Mouse (Mus musculus) hindbrain, embryonic 14.5 days (tissue): ENCODE data around the gene Gins1. TPM values are rescaled to one million over a fixed set of nuclear protein-coding genes. Genes with fewer than 3 reads are reported as not detected.
A peak's percentile ranks its signal among the peaks of the same experiment; 100 is the strongest.

Experiments
- ATAC-seq: fragments of 200-750 bp; cut with Nextera tagmentation; 2 replicates; pipeline ENCODE4 v1.8.0; 2017; ENCODE audit warnings: moderate number of reproducible peaks, mild to moderate bottlenecking, moderate TSS enrichment, moderate library complexity; ENCODE audit not compliant: low FRiP score
- DNase-seq: peaks from one replicate; pipeline ENCODE4 v3.0.0-alpha.2; 2015; ENCODE audit warnings: low spot score
- H3K27ac ChIP-seq: fragments of 300-500 bp; sonication (generic); 2 replicates; pipeline ENCODE4 v1.5.1; 2014; ENCODE audit warnings: mild to moderate bottlenecking, moderate library complexity
- H3K27me3 ChIP-seq: fragments of 300-500 bp; sonication (generic); 2 replicates; pipeline ENCODE4 v1.6.1; 2014; ENCODE audit warnings: mild to moderate bottlenecking, low read length, mixed read lengths; ENCODE audit not compliant: control insufficient read depth, insufficient read depth
- H3K36me3 ChIP-seq: fragments of 300-500 bp; sonication (generic); replicated peaks from 2 replicates; pipeline ENCODE4 v1.6.1; 2014; ENCODE audit not compliant: control insufficient read depth, insufficient read depth
- H3K4me1 ChIP-seq: fragments of 300-500 bp; sonication (generic); replicated peaks from 2 replicates; pipeline ENCODE4 v1.6.1; 2014; ENCODE audit warnings: antibody characterized with exemption, low read length, mixed read lengths; ENCODE audit not compliant: control insufficient read depth, insufficient read depth
- H3K4me2 ChIP-seq: fragments of 300-500 bp; sonication (generic); replicated peaks from 2 replicates; pipeline ENCODE4 v1.6.1; 2014; ENCODE audit warnings: mild to moderate bottlenecking, moderate library complexity
- H3K4me3 ChIP-seq: fragments of 300-500 bp; sonication (generic); replicated peaks from 2 replicates; pipeline ENCODE4 v1.5.1; 2014; ENCODE audit warnings: mild to moderate bottlenecking, low read length
- H3K9ac ChIP-seq: fragments of 300-500 bp; sonication (generic); 2 replicates; pipeline ENCODE4 v1.6.1; 2014
- H3K9me3 ChIP-seq: fragments of 300-500 bp; sonication (generic); 2 replicates; pipeline ENCODE4 v1.6.1; 2016; ENCODE audit warnings: low read length; ENCODE audit not compliant: control insufficient read depth
- WGBS: fragments of 180-500 bp; shearing (Covaris S2); extraction: QIAGEN DNeasy Blood & Tissue Kit; methylation state at CpG from one replicate; pipeline ENCODE4 v1.1.7; 2014; 5-methylcytosine and 5-hydroxymethylcytosine counted together
- polyA plus RNA-seq: library from polyadenylated mRNA; unstranded; fragments of >200 nt; fragmentation: Nextera tagmentation; extraction: Ambion mirVana; gene quantifications from 2 replicates; pipeline ENCODE4 v1.2.1, GENCODE M21; 2014

The Gins1 gene
- polyA plus RNA-seq, result 16.0 and 17.5 TPM in 2 replicates

- Histone ChIP-seq H3K9me3 (no peaks in the 10 kb centered on the region), H3K27me3 (no peaks in the 10 kb centered on the region), H3K27ac (peak within 1 kb of the TSS; percentile 94), H3K4me1 (peaks cover 21% of the 10 kb centered on the region), H3K4me2 (peak within 1 kb of the TSS; percentile 65), H3K4me3 (peak within 1 kb of the TSS; percentile 95), H3K9ac (peak within 1 kb of the TSS; percentile 93), H3K36me3 (no peaks in the 10 kb centered on the region)
- no peak for ATAC-seq
- no peak for DNase-seq
- WGBS, result 43% methylated on average over 9 of the region's 9 CpGs
Observed at GRCm38 (mm10) chr2:150904936-150905450, at the start of gene Gins1. Gins1 (plus strand) TSS chr2:150905400.

- 91% methylated on average over 9 of the region's 9 CpGs for WGBS
Observed at GRCm38 (mm10) chr2:150858724-150859487, 46.3 kb upstream of the Gins1 start.

GRCm38 (mm10) chr2:150859709-150860470, 45.3 kb upstream of the Gins1 start:
- Histone ChIP-seq H3K27me3 (no peaks in the 10 kb centered on the region), H3K27ac (no peak overlapping the region), H3K4me3 (no peak overlapping the region), H3K9me3 (no peaks in the 10 kb centered on the region), H3K4me1 (no peaks in the 10 kb centered on the region), H3K36me3 (no peaks in the 10 kb centered on the region), H3K4me2 (no peak overlapping the region), H3K9ac (no peak overlapping the region)
- WGBS, result 84% methylated on average over 11 of the region's 11 CpGs
- DNase-seq (no peak), ATAC-seq (no peak)

More at GRCm38 (mm10) chr2:150858724-150859487, 46.3 kb upstream of the Gins1 start:
- Histone ChIP-seq H3K4me1 (no peaks in the 10 kb centered on the region), H3K9ac (no peak overlapping the region), H3K4me2 (no peak overlapping the region), H3K27me3 (no peaks in the 10 kb centered on the region), H3K36me3 (no peaks in the 10 kb centered on the region), H3K9me3 (no peaks in the 10 kb centered on the region), H3K4me3 (no peak overlapping the region), H3K27ac (no peak overlapping the region)
- no peak for DNase-seq
- no peak for ATAC-seq

- Histone ChIP-seq H3K36me3 (no peaks in the 10 kb centered on the region), H3K27me3 (no peaks in the 10 kb centered on the region), H3K4me2 (no peak overlapping the region), H3K4me1 (no peaks in the 10 kb centered on the region), H3K9ac (no peak overlapping the region), H3K9me3 (peaks cover 3% of the 10 kb centered on the region; the same call in 1 of the 2 replicates), H3K27ac (no peak overlapping the region), H3K4me3 (no peak overlapping the region)
- no peak for ATAC-seq
- WGBS, result 94% methylated on average over 2 of the region's 2 CpGs
- DNase-seq, result no peak
Observed at GRCm38 (mm10) chr2:150861128-150861527, 44.1 kb upstream of the Gins1 start.

GRCm38 (mm10) chr2:150867021-150867420, 38.2 kb upstream of the Gins1 start:
- H3K9ac ChIP-seq, result no peak overlapping the region
- peaks cover 3% of the 10 kb centered on the region; the same call in 1 of the 2 replicates for H3K9me3 ChIP-seq
- H3K27me3 ChIP-seq, result no peaks in the 10 kb centered on the region
- H3K4me3 ChIP-seq, result no peak overlapping the region
- no peaks in the 10 kb centered on the region for H3K4me1 ChIP-seq
- H3K27ac ChIP-seq, result no peak overlapping the region
- H3K36me3 ChIP-seq, result no peaks in the 10 kb centered on the region
- no peak for ATAC-seq
- no peak for DNase-seq
- WGBS, result 96% methylated on average over 2 of the region's 2 CpGs
- no peak overlapping the region for H3K4me2 ChIP-seq

- Histone ChIP-seq H3K9me3 (peaks cover 3% of the 10 kb centered on the region; the same call in 1 of the 2 replicates), H3K27ac (no peak overlapping the region), H3K4me1 (no peaks in the 10 kb centered on the region), H3K36me3 (no peaks in the 10 kb centered on the region), H3K9ac (no peak overlapping the region), H3K4me2 (no peak overlapping the region), H3K4me3 (no peak overlapping the region), H3K27me3 (no peaks in the 10 kb centered on the region)
- no peak for DNase-seq
- ATAC-seq, result no peak
- 82% methylated on average over 1 of the region's 1 CpGs for WGBS
Observed at GRCm38 (mm10) chr2:150869446-150869845, 35.8 kb upstream of the Gins1 start.

GRCm38 (mm10) chr2:150874508-150874907, 30.7 kb upstream of the Gins1 start:
- Histone ChIP-seq H3K4me3 (no peak overlapping the region), H3K36me3 (no peaks in the 10 kb centered on the region), H3K4me2 (no peak overlapping the region), H3K9ac (no peak overlapping the region), H3K9me3 (no peaks in the 10 kb centered on the region), H3K27me3 (no peaks in the 10 kb centered on the region), H3K27ac (no peak overlapping the region), H3K4me1 (no peaks in the 10 kb centered on the region)
- DNase-seq (no peak), ATAC-seq (no peak)
- 90% methylated on average over 1 of the region's 1 CpGs for WGBS

GRCm38 (mm10) chr2:150875226-150875625, 30.0 kb upstream of the Gins1 start:
- Histone ChIP-seq H3K36me3 (no peaks in the 10 kb centered on the region), H3K27ac (no peak overlapping the region), H3K9ac (no peak overlapping the region), H3K9me3 (no peaks in the 10 kb centered on the region), H3K4me2 (no peak overlapping the region), H3K4me3 (no peak overlapping the region), H3K4me1 (no peaks in the 10 kb centered on the region), H3K27me3 (no peaks in the 10 kb centered on the region)
- ATAC-seq (no peak), DNase-seq (no peak)
- 98% methylated on average over 1 of the region's 1 CpGs for WGBS

- no peak for ATAC-seq
- no peak for DNase-seq
- no peaks in the 10 kb centered on the region for H3K4me1 ChIP-seq
- no peaks in the 10 kb centered on the region for H3K9me3 ChIP-seq
- no peak overlapping the region for H3K4me3 ChIP-seq
- H3K9ac ChIP-seq, result no peak overlapping the region
- no peaks in the 10 kb centered on the region for H3K36me3 ChIP-seq
- H3K4me2 ChIP-seq, result no peak overlapping the region
- H3K27me3 ChIP-seq, result no peaks in the 10 kb centered on the region
- no peak overlapping the region for H3K27ac ChIP-seq
- WGBS, result 86% methylated on average over 4 of the region's 4 CpGs
Observed at GRCm38 (mm10) chr2:150877561-150877960, 27.6 kb upstream of the Gins1 start.
